Mouse (Mus musculus) ovary, postnatal 10 days (tissue): ENCODE results near the gene Cib1.

Experiments used
- DNase-seq: peaks from one replicate; pipeline ENCODE4 v3.0.0; 2022; ENCODE audit warnings: low spot score

Cib1 gene

DNA sequence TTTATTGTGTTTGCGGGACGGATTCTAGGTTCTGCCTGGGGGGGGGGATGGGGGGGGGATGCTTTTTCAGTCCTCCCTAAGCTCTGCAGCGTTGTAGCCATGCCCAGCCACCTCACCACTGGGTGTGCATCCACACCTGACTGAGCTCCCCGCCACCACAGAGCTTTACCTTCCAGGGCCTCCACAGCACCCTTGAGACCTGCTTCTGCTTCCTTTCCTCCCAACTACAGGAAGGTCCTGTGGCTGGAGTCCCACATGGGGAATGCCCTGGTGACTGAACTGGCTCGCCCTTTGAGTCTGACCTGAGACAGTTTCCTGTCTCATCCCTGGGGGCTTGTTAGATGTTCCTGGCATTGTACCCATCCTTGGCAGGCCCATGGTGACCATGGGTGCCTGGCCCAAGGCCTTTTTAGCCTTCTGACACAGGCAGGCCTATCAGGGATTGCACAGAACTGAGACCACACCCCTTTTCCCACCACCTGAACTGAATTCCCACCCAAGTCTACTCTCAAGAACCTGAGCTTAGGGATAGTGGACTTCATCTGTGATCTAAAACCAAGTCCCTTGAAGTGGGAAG, 31.6 kb downstream of the Cib1 start:
- DNase-seq, result no peak

DNA sequence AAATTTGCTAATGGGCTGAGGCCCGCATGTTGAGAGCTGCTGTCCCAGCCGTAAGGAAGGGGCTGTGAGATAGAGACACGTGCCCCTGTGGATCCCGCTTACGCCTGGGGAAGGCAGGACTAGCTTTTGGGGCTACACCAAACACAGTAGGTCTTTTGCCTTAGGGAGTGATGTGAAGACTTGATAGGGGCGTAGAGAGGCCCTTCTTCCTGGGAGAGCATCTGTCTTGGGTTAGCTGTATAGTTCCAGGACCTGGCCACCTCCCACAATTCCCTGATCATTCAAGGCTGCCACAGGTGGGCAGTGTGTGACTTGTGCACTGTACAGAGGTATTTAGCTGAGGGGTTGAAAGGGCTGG, 32.0 kb downstream of the Cib1 start:
- DNase-seq, result no peak

DNA sequence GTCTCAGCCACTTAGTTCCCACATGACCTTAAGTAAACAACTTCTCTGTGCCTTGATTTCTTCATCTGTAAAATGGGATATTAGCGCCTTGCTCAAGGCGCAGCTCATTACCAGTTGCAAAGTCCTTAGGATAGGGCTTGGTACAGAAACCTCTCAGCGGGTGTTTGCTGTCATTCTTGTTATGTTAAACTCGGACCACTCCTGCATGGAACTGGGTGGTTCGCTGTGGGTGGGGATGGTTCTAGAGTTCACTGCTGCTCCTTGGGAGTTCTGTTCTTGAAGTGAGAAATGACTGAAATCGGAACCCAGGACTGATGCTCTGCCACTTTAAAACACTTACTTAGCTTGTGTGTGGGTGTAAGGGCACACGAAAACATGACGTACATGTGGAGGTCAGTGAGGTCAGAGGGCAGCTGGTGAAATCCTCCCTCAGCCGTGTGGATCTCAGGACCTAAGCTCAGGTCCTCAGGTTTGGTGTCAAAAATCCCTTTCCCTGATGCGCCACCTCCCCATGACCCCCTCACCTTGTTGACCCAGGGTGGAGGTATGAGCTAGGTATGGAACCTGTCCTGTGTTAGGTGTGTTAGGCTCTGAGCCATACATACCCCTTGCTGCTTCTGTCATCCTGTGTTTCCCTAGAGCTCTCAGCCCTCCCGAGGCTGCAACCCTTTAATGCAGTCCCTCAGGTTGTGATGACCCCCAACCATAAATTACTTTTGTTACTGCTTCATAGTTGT, 32.6 kb downstream of the Cib1 start:
- DNase-seq, result no peak

GRCm38 (mm10) chr7:80199286-80199685, 33.3 kb downstream of the Cib1 start:
- no peak for DNase-seq

DNA sequence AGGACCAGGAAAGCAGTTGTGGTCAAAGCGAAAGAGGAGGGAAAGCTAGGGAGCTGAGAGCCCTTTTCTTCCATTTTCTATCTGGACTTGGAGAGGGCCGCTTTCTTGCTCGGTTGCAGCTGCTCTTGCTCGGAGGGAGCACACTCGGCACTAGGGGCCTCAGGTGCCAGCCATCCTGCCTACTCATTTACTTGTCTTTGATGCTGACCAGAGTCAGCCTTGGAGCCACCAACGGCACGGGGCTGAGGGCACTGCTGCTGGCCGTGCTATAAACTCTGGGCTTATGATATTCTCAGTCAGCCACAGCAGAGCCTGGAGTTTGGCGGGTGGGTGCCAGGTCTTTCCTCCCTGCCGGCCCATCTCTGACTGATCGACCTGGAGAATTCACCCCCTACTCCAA, 33.8 kb downstream of the Cib1 start:
- no peak for DNase-seq

DNA sequence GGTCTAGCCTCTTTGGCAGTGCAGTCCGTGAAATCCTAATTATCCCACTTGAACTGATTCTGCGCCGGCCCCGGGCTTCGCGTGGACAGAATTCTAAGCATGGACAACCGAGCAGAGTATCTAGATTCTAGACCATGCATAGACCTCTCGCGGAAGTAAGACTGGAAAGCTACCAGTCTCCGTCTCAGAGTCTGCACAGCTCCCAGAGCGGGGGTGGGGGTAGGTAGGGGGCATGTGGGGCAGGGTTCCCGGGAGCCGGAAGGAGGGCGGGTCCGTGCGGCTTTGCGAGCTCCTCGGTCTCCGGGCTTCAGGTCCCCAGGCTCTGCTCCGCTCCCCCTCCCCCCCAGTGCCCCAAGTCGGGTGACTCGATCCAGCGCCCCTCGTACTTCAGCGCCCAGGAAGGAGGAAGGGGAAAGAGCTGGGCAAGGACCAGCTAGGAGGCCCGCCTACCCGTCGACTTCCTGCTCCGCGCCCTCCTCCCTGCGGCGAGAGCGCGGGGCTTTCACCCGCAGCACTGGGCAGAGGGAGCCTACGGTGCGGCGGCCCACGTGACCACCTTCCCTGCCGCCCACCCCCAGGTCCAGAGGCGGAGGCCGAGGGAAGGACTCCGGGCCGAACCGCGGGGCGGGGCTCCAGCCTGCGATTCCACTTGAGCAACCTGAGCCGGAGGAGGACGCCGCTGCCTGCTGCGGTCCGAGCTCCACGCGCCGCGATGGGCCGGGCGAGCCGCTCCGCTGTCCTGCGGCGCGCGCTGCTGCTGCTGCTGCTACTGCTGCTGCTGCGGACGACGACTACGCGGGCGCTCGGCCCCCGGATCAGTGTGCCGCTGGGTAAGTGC, 34.5 kb downstream of the Cib1 start:
- DNase-seq, result peak; percentile 67

- DNase-seq, result no peak
Observed at GRCm38 (mm10) chr7:80197371-80197770, 35.2 kb downstream of the Cib1 start.

GRCm38 (mm10) chr7:80195576-80196263, 36.9 kb downstream of the Cib1 start:
- DNase-seq, result no peak

- no peak for DNase-seq
Observed at GRCm38 (mm10) chr7:80195146-80195545, 37.5 kb downstream of the Cib1 start.

DNA sequence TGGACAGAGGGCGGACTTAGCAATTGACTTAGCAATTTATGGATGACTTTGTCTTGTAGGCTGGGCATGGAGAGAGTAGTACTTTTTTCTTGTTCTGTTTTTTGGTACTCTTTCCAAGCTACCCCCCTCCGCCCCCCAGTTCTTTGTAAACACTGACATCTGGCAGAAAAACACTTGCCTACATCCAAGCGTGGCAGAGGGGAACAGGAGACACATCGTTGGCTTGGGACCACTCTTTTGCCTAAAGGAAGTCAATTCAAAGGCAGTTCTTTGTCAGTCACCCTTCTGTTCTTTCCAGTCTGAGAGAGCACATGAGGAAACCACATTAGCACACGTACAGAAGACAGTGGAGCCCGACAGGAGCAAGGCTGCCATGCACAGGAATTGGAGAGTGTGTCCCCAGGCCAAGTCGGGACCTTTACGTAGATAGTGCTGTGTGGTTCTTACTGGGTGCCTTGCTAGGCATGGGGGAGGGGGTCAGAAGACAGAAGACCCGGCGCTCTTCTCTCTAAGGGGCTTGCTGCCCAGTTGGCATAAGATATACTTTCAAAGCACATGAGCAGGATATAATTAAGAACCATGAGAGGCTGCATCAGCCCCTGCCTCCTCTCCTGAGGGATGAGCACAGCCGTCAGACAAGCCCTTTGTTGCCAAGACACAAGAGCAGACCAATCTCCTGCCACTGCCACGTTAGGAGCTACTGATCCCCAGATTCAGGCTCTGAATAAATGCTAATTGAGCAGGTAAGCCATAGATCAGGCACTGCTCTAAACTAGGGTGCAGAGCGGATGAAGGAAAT, 38.5 kb downstream of the Cib1 start:
- no peak for DNase-seq

- DNase-seq, result peak; percentile 72
Observed at GRCm38 (mm10) chr7:80192226-80193061, 40.2 kb downstream of the Cib1 start.

DNA sequence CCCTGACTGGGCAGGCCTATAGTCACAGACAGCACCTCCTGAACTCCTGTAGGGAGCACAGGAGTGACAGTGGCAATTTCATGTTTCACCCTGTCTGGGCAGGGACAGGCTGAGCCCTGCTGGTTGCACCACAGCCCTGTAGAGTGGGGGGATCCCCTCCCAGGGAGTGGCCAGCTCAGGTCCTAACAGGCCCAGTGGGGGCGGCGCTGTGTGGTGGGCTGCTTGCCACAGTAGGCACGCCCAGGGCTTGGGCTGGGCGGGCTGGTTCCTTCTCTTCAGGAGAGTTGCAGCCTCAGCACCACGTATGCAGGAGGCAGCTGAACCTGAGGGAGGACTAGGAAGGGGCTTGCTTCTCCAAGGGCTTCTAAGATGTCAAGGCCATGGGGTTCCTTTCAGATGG, 41.2 kb downstream of the Cib1 start:
- DNase-seq, result no peak

DNA sequence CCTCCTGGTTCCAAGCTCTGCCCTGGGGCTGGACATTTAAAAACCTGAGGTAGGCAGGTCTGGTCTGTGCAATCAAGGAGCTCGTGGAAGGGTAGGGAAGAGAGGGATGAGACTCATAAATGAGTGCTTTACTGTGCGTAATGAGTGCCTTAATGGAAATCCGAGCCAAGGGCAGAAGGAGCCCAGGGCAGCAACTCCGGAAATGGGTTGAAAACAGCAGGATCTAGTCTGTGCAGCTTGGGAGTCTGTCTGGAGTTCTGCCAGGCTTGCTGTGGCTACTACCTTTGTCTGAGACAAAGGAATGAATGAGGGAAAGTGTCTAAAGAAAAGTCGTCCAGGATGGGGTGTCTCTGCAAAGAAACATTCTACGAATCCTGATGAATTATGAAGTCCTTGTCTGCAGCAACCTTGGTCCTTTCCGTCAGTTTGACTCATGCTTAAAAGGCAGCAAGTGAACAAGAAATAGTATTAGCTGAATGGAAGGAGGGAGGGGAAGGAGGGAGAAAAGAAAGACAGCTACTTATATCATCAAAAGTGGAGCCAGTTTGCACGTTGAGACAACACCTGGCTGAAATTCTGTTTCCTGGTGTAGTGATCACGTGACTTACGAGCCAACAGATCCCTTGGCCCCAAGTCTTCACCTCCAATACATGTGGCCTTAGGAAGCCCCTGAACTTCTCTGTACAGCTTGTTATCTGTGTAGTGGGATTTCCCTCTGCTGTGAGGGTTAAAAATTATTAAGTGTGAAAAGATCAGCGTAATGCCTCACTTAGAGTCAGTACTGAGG, 43.3 kb downstream of the Cib1 start:
- no peak for DNase-seq

DNA sequence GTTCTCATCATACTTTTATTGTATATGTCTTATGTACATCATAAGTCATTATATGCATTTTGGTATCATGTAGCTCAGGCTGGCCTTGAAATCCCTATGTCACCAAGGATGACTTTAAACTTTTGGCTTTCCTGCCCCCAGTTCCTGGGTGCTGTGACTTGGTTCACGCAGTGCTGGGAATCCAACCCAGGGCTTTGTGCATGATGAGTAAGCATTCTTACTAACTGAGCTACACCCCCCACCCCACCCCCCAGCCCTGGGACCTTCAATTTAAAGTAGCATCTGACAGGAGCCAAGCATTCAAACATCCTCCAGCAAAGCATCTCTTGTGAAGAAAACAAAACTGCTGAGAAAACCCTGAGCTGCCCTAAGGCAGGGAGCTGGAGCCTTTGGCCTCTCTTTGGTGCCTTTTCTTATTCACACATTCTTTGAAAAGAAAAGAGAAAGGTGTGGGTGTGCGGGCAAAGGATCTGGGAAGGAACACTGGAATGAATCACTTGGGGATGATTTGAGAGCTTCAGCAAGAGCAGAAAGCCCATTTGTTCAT, 44.0 kb downstream of the Cib1 start:
- DNase-seq, result no peak

GRCm38 (mm10) chr7:80187501-80187900, 45.1 kb downstream of the Cib1 start:
- no peak for DNase-seq

GRCm38 (mm10) chr7:80186531-80187296, 45.9 kb downstream of the Cib1 start, which contains the start of gene Sema4b:
Sema4b (plus strand) TSS chr7:80186841.
- peak; percentile 93 for DNase-seq

- DNase-seq, result no peak
Observed at GRCm38 (mm10) chr7:80186021-80186420, 46.6 kb downstream of the Cib1 start.

DNA sequence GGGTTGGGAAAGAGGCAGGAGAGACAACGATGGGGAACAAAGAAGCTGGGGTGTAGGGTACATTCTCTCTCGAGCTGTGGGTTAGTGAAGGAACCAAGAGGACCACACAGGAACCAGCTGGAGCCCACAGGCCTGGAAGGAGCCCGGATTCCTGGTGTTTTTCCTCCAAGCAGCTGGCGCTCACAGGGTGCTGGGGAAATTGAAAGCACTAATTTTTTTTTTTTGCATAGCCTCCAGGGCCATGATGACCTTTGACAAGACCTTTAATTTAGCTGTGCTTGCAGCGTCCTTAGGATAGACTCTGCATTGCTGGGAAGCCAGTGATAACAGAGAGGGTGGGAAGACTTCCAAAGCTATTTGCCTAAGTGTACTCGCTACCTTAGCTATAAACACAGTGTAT, 47.6 kb downstream of the Cib1 start:
- no peak for DNase-seq

GRCm38 (mm10) chr7:80184551-80184950, 48.1 kb downstream of the Cib1 start:
- DNase-seq, result no peak
